Mouse (Mus musculus): ENCODE measurements around the gene Ms4a6d. TPM values are rescaled to one million over a fixed set of nuclear protein-coding genes. Genes with fewer than 3 reads are reported as not detected.

Gene Ms4a6d
- polyA plus RNA-seq, 1 experiment from 2014 or later, result 5.0 TPM

- no peak for DNase-seq (ENCODE audit: low spot score)
- Histone ChIP-seq H3K4me2 (replicated peaks; ENCODE audit: low read depth) (no peak overlapping the region), H3K36me3 (ENCODE audit: control insufficient read depth, insufficient read depth, low read length) (no peaks in the 10 kb centered on the region), H3K27me3 (ENCODE audit: control insufficient read depth, insufficient read depth, low read length) (no peaks in the 10 kb centered on the region), H3K4me3 (ENCODE audit: low read depth, low read length) (no peak overlapping the region), H3K27ac (replicated peaks) (no peak overlapping the region), H3K4me1 (replicated peaks; ENCODE audit: control insufficient read depth, insufficient read depth) (no peaks in the 10 kb centered on the region), H3K9ac (ENCODE audit: low read length) (no peak overlapping the region), H3K9me3 (ENCODE audit: control insufficient read depth, low read length) (no peaks in the 10 kb centered on the region)
- 58% methylated on average over 2 of the region's 2 CpGs for WGBS
- ATAC-seq (ENCODE audit: low FRiP score, low TSS enrichment), result no peak
- TF ChIP-seq CTCF (IDR thresholded peaks at IDR 0.05; ENCODE audit: low read depth) (no peak), EP300 (optimal IDR thresholded peaks at IDR 0.05) (no peak)
Observed at GRCm38 (mm10) chr19:11634330-11634729, 29.7 kb upstream of the Ms4a6d start.

DNA sequence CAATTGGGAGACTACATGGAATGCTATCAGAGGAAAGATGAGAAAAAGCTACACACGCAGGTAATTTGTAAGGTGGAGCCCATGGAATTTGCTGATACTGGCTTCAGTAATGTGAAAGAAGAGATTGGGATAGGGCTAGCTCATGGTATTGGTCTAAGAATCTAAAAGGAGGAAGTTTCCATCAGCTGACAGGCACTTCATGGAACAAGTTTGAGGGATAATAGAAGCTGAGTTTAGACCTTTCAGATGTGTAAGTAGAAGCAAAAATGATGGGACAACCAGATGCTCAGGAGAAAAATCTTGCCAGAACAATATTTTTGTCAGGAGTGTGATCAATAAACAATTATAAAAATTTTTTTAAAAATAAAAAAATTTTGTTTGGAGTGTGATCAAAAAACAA is 29.1 kb upstream of the Ms4a6d start:
- Histone ChIP-seq H3K9me3 (ENCODE audit: control insufficient read depth, low read length) (no peaks in the 10 kb centered on the region), H3K4me2 (replicated peaks; ENCODE audit: low read depth) (no peak overlapping the region), H3K27me3 (ENCODE audit: control insufficient read depth, insufficient read depth, low read length) (no peaks in the 10 kb centered on the region), H3K4me3 (ENCODE audit: low read depth, low read length) (no peak overlapping the region), H3K4me1 (replicated peaks; ENCODE audit: control insufficient read depth, insufficient read depth) (no peaks in the 10 kb centered on the region), H3K27ac (replicated peaks) (no peak overlapping the region), H3K36me3 (ENCODE audit: control insufficient read depth, insufficient read depth, low read length) (no peaks in the 10 kb centered on the region), H3K9ac (ENCODE audit: low read length) (no peak overlapping the region)
- DNase-seq (ENCODE audit: low spot score) (no peak), ATAC-seq (ENCODE audit: low FRiP score, low TSS enrichment) (no peak)
- no peak for TF ChIP-seq CTCF (IDR thresholded peaks at IDR 0.05; ENCODE audit: low read depth)
- 82% methylated on average over 1 of the region's 1 CpGs for WGBS

DNA sequence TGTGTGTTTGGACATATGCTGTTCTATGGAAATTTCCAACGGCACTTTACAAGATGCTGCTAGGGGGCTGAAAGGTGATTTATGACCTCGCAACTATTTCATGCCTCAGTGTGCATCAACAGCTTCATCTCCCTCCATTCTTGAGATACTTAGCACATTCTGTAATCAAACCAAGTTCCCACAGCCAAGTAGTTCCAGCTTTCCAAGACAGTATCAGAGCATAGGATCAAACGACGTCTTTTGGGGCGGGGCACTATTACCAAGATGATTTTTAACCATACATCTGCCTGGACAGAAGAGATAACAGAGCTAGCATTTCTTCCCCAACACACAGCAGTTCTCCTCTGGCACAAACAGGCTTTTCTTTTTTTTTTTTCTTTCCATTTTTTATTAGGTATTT is 20.6 kb upstream of the Ms4a6d start:
- H3K36me3 ChIP-seq (ENCODE audit: control insufficient read depth, insufficient read depth, low read length), result no peaks in the 10 kb centered on the region

DNA sequence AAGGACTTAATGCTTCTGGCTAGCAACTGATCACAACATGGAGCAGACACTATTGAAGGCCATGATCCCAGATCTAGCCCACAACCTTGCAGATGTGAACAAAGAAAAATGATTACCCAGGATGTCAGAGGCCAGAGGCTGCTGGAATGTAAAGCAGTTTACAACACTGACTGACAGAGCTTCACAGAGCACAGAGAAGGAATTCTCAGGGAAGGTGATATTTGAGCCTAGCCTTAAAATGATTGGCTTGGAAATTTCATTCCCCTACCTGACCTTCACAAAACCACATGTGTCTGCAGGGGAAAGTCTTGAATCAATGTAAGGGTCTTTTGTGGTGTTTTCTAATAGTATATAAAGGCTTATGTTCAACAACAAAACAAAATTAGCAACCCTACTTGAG is 20.2 kb upstream of the Ms4a6d start:
- Histone ChIP-seq H3K9me3 (ENCODE audit: control insufficient read depth, low read length) (no peaks in the 10 kb centered on the region), H3K4me3 (ENCODE audit: low read depth, low read length) (no peak overlapping the region), H3K9ac (ENCODE audit: low read length) (no peak overlapping the region), H3K4me2 (replicated peaks; ENCODE audit: low read depth) (no peak overlapping the region), H3K27ac (replicated peaks) (no peak overlapping the region), H3K27me3 (ENCODE audit: control insufficient read depth, insufficient read depth, low read length) (no peaks in the 10 kb centered on the region), H3K36me3 (ENCODE audit: control insufficient read depth, insufficient read depth, low read length) (no peaks in the 10 kb centered on the region), H3K4me1 (replicated peaks; ENCODE audit: control insufficient read depth, insufficient read depth) (no peaks in the 10 kb centered on the region)
- no peak for TF ChIP-seq CTCF (IDR thresholded peaks at IDR 0.05; ENCODE audit: low read depth)
- no peak for TF ChIP-seq EP300 (optimal IDR thresholded peaks at IDR 0.05)
- DNase-seq (ENCODE audit: low spot score) (no peak), ATAC-seq (ENCODE audit: low FRiP score, low TSS enrichment) (no peak)

More for the DNA sequence above, 20.6 kb upstream of the Ms4a6d start:
- no peak overlapping the region for H3K9ac ChIP-seq (ENCODE audit: low read length)
- TF ChIP-seq CTCF (IDR thresholded peaks at IDR 0.05; ENCODE audit: low read depth) (no peak), EP300 (optimal IDR thresholded peaks at IDR 0.05) (no peak)
- no peak overlapping the region for H3K4me3 ChIP-seq (ENCODE audit: low read depth, low read length)
- no peak for ATAC-seq (ENCODE audit: low FRiP score, low TSS enrichment)
- DNase-seq (ENCODE audit: low spot score), result no peak
- no peaks in the 10 kb centered on the region for H3K9me3 ChIP-seq (ENCODE audit: control insufficient read depth, low read length)
- no peaks in the 10 kb centered on the region for H3K4me1 ChIP-seq (replicated peaks; ENCODE audit: control insufficient read depth, insufficient read depth)
- H3K27ac ChIP-seq (replicated peaks), result no peak overlapping the region
- no peaks in the 10 kb centered on the region for H3K27me3 ChIP-seq (ENCODE audit: control insufficient read depth, insufficient read depth, low read length)
- no peak overlapping the region for H3K4me2 ChIP-seq (replicated peaks; ENCODE audit: low read depth)
- 46% methylated on average over 5 of the region's 5 CpGs for WGBS

DNA sequence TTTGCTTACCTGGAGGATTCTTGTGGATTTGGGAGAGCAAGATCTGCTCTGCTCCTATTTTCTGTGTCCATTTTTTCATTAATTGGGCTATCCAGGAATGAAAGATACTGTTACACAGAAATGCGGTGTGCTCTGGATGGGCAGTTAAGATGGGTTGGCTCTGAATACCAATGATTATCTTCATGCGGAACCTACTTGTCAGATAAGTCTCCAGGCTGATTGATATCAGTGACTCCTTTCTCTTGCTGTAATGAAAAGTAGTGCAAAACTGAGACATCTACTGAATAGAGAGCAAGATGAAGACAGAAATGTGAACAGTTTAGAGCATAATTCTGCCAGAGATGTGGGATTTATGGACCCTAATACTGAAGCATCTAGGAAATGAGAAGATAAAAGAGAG is 18.9 kb upstream of the Ms4a6d start, which contains the start of gene Ms4a2:
Gene Ms4a2 (minus strand): TSS at position 169 of the 400 bp plus-strand sequence.
- DNase-seq (ENCODE audit: low spot score) (no peak), ATAC-seq (ENCODE audit: low FRiP score, low TSS enrichment) (no peak)
- H3K9me3 ChIP-seq (ENCODE audit: control insufficient read depth, low read length), result no peaks in the 10 kb centered on the region
- H3K27ac ChIP-seq (replicated peaks), result no peak within 1 kb of the TSS
- TF ChIP-seq EP300 (optimal IDR thresholded peaks at IDR 0.05) (no peak), CTCF (IDR thresholded peaks at IDR 0.05; ENCODE audit: low read depth) (no peak)
- no peaks in the 10 kb centered on the region for H3K4me1 ChIP-seq (replicated peaks; ENCODE audit: control insufficient read depth, insufficient read depth)
- H3K27me3 ChIP-seq (ENCODE audit: control insufficient read depth, insufficient read depth, low read length), result no peaks in the 10 kb centered on the region
- H3K36me3 ChIP-seq (ENCODE audit: control insufficient read depth, insufficient read depth, low read length), result no peaks in the 10 kb centered on the region
- no peak within 1 kb of the TSS for H3K9ac ChIP-seq (ENCODE audit: low read length)
- no peak within 1 kb of the TSS for H3K4me3 ChIP-seq (ENCODE audit: low read depth, low read length)
- no peak within 1 kb of the TSS for H3K4me2 ChIP-seq (replicated peaks; ENCODE audit: low read depth)
- 86% methylated on average over 2 of the region's 2 CpGs for WGBS

GRCm38 (mm10) chr19:11617983-11618382 is 13.3 kb upstream of the Ms4a6d start:
- ATAC-seq (ENCODE audit: low FRiP score, low TSS enrichment), result no peak
- Histone ChIP-seq H3K4me3 (ENCODE audit: low read depth, low read length) (no peak overlapping the region), H3K9ac (ENCODE audit: low read length) (no peak overlapping the region), H3K4me2 (replicated peaks; ENCODE audit: low read depth) (no peak overlapping the region), H3K27ac (replicated peaks) (no peak overlapping the region), H3K36me3 (ENCODE audit: control insufficient read depth, insufficient read depth, low read length) (no peaks in the 10 kb centered on the region), H3K4me1 (replicated peaks; ENCODE audit: control insufficient read depth, insufficient read depth) (no peaks in the 10 kb centered on the region), H3K27me3 (ENCODE audit: control insufficient read depth, insufficient read depth, low read length) (no peaks in the 10 kb centered on the region), H3K9me3 (ENCODE audit: control insufficient read depth, low read length) (no peaks in the 10 kb centered on the region)
- TF ChIP-seq EP300 (optimal IDR thresholded peaks at IDR 0.05), result no peak
- TF ChIP-seq CTCF (IDR thresholded peaks at IDR 0.05; ENCODE audit: low read depth), result no peak
- no peak for DNase-seq (ENCODE audit: low spot score)

Data from stomach, postnatal 0 days (tissue).